9 mouse cellular contexts compared by ENCODE assay signal in the genomic region with DNA sequence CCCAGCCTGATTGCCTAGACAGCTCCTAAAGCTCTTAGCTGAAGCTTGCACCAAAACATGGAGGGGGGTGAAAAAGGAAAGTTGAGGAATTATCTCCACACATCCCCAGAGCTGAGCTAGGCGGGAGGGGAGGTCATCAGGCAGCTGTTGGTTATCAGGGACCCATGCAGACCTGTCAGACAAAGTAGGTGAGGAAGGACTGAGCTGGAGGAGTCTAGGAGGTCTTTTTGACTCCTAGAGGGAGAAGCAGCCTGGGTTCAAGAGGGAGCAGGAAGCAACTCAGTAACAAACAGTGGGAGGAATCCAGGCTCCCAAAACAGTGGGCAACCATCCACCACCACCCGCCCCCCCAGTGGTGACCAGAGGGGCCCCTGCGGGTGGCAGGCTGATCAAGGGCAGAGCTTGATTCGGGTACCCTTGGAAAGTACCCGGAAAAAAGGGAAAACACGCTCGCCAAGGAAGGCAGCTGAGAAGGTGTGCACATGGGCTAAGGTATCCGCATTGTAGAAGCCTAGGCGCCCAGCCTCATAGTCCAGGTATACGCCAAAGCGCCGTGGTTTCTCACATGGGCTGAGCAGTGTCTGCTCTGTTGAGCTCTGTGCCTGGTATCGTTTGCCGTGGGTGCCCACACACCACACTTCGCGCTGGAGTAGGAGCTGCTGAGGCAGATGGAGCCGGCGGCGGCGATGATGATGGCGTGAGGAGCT. TPM values are rescaled to one million over a fixed set of nuclear protein-coding genes. Genes with fewer than 3 reads are reported as not detected.
A peak's percentile ranks its signal among the peaks of the same experiment; 100 is the strongest.
DNase-seq lines count a peak whose midpoint lies in the region; ATAC-seq and TF ChIP-seq lines count a peak whose summit lies in the region.
"Had no signal": no experiment of that assay in that cellular context is flagged by ENCODE, and none has a peak within 500 bp of the region (broad histone marks: within the 10 kb centered on the region; RNA-seq: fewer than 3 reads in every experiment).

No protein-coding gene starts in this region.

- no peaks in the 10 kb centered on the region for H3K27me3 ChIP-seq in hindbrain, postnatal 0 days (ENCODE audit: insufficient read depth, low read length)
- H3K27me3 ChIP-seq in liver, postnatal 0 days (ENCODE audit: insufficient read depth, low read length), result no peaks in the 10 kb centered on the region
- no peaks in the 10 kb centered on the region for H3K27me3 ChIP-seq in lung, postnatal 0 days (replicated peaks; ENCODE audit: insufficient read depth, low read length)
- H3K27me3 ChIP-seq: megakaryocyte, embryonic 14.5 days had no signal

- 0 out of 2 replicates have a peak, but pooled peaks cover 3% of the 10 kb centered on the region for H3K4me1 ChIP-seq in hindbrain, postnatal 0 days (ENCODE audit: insufficient read depth, low read length)
- peaks cover 11% of the 10 kb centered on the region for H3K4me1 ChIP-seq in liver, postnatal 0 days (ENCODE audit: insufficient read depth)
- no peaks in the 10 kb centered on the region for H3K4me1 ChIP-seq in lung, postnatal 0 days (ENCODE audit: insufficient read depth, low read depth, low read length)

- H3K27ac ChIP-seq in hindbrain, postnatal 0 days, result no peak overlapping the region
- H3K27ac ChIP-seq in liver, postnatal 0 days (ENCODE audit: low read depth), result no peak overlapping the region
- H3K27ac ChIP-seq in lung, postnatal 0 days (ENCODE audit: low read length), result no peak overlapping the region

- no peak overlapping the region for H3K9ac ChIP-seq in hindbrain, postnatal 0 days (replicated peaks; ENCODE audit: low read length)
- H3K9ac ChIP-seq in liver, postnatal 0 days (replicated peaks), result no peak overlapping the region
- H3K9ac ChIP-seq in lung, postnatal 0 days (replicated peaks; ENCODE audit: low read depth), result no peak overlapping the region

- H3K9me3 ChIP-seq in hindbrain, postnatal 0 days (ENCODE audit: low read length), result no peaks in the 10 kb centered on the region
- no peaks in the 10 kb centered on the region for H3K9me3 ChIP-seq in liver, postnatal 0 days (ENCODE audit: low read length)
- no peaks in the 10 kb centered on the region for H3K9me3 ChIP-seq in lung, postnatal 0 days (ENCODE audit: low read length)
- H3K9me3 ChIP-seq: megakaryocyte, embryonic 14.5 days had no signal

- H3K4me2 ChIP-seq in hindbrain, postnatal 0 days (ENCODE audit: low read depth, low read length), result no peak overlapping the region
- no peak overlapping the region for H3K4me2 ChIP-seq in liver, postnatal 0 days (ENCODE audit: low read depth, low read length)
- H3K4me2 ChIP-seq in lung, postnatal 0 days (replicated peaks; ENCODE audit: low read depth, low read length), result no peak overlapping the region

- ATAC-seq in hindbrain, postnatal 0 days, result peak; percentile 41
- 0 out of 2 replicates have a peak, but pooled peaks have one; percentile 18 for ATAC-seq in liver, postnatal 0 days
- no peak for ATAC-seq in inflammation-experienced regulatory T-cells, adult 6 months
- ATAC-seq in lung, postnatal 0 days, result no peak

- WGBS in hindbrain, postnatal 0 days, result 62% methylated on average over 21 of the region's 21 CpGs
- 67% methylated on average over 21 of the region's 21 CpGs for WGBS in liver, postnatal 0 days (ENCODE audit: insufficient replicate concordance)
- 56% methylated on average over 21 of the region's 21 CpGs for WGBS in lung, postnatal 0 days

- H3K4me3 ChIP-seq in hindbrain, postnatal 0 days (ENCODE audit: low read length), result no peak overlapping the region
- no peak overlapping the region for H3K4me3 ChIP-seq in liver, postnatal 0 days (ENCODE audit: low read depth, low read length)
- H3K4me3 ChIP-seq in lung, postnatal 0 days (ENCODE audit: low read depth, low read length), result no peak overlapping the region
- H3K4me3 ChIP-seq: megakaryocyte, embryonic 14.5 days had no signal

- peaks cover 82% of the 10 kb centered on the region for H3K36me3 ChIP-seq in hindbrain, postnatal 0 days (ENCODE audit: insufficient read depth, low read length)
- H3K36me3 ChIP-seq in liver, postnatal 0 days (replicated peaks; ENCODE audit: insufficient read depth, low read length), result peaks cover 96% of the 10 kb centered on the region
- H3K36me3 ChIP-seq in lung, postnatal 0 days (ENCODE audit: insufficient read depth, low read length), result peaks cover 54% of the 10 kb centered on the region

- TF ChIP-seq CTCF in hindbrain, postnatal 0 days (IDR thresholded peaks at IDR 0.05; ENCODE audit: low read depth), result no peak
- no peak for TF ChIP-seq CTCF in liver, postnatal 0 days (IDR thresholded peaks at IDR 0.05; ENCODE audit: low read depth)
- TF ChIP-seq CTCF in lung, postnatal 0 days (IDR thresholded peaks at IDR 0.05), result no peak

- no peak for TF ChIP-seq EP300 in liver, postnatal 0 days (IDR thresholded peaks at IDR 0.05; ENCODE audit: low read depth)
- no peak for TF ChIP-seq EP300 in lung, postnatal 0 days (IDR thresholded peaks at IDR 0.05)

- DNase-seq in cerebellum, postnatal 10 days, result peak; percentile 35 to 38
- no peak for DNase-seq in cerebellum, postnatal 36 days
- DNase-seq in ZHBTc4 (ENCODE audit: low read depth, low spot score), result peak; percentile 64
- DNase-seq in hindbrain, postnatal 0 days (ENCODE audit: low spot score), result no peak
- no peak for DNase-seq in liver, postnatal 0 days
- no peak for DNase-seq in lung, postnatal 36 days
- DNase-seq in lung, postnatal 0 days (ENCODE audit: low spot score), result no peak

RNA-seq across cellular contexts. Expression of a gene that starts 6.9 kb away (rescaled TPM):
- total RNA-seq in hindbrain, postnatal 0 days (2014; rRNA removed), result 897 and 958 TPM in 2 replicates
- polyA plus RNA-seq in hindbrain, postnatal 0 days (2015; fragmentation: Nextera tagmentation; extraction: Ambion mirVana), result 324 and 342 TPM in 2 replicates
- polyA plus RNA-seq in liver, postnatal 0 days (2015; fragmentation: Nextera tagmentation; extraction: Ambion mirVana), result 397 and 398 TPM in 2 replicates
- 1,000 to 10,000 TPM; 1,163 to 1,603 (median 1,351) TPM for polyA plus RNA-seq in inflammation-experienced regulatory T-cells, adult 6 months (2017; shearing (Covaris generic))
- 404 and 434 TPM in 2 replicates for polyA plus RNA-seq in lung, postnatal 0 days (2015; fragmentation: Nextera tagmentation; extraction: Ambion mirVana)

RNA-seq across cellular contexts. Expression of a gene that starts 10.1 kb away (rescaled TPM):
- 42.1 and 43.3 TPM in 2 replicates for total RNA-seq in hindbrain, postnatal 0 days (2014; rRNA removed)
- 5.5 and 7.1 TPM in 2 replicates for polyA plus RNA-seq in hindbrain, postnatal 0 days (2015; fragmentation: Nextera tagmentation; extraction: Ambion mirVana)
- polyA plus RNA-seq in liver, postnatal 0 days (2015; fragmentation: Nextera tagmentation; extraction: Ambion mirVana), result 2.2 and 2.3 TPM in 2 replicates
- 1 to 10 TPM; 2.5 to 4.6 (median 3.3) TPM for polyA plus RNA-seq in inflammation-experienced regulatory T-cells, adult 6 months (2017; shearing (Covaris generic))
- 4.3 and 5.1 TPM in 2 replicates for polyA plus RNA-seq in lung, postnatal 0 days (2015; fragmentation: Nextera tagmentation; extraction: Ambion mirVana)

RNA-seq across cellular contexts. Expression of a gene that starts 18.9 kb away (rescaled TPM):
- total RNA-seq in hindbrain, postnatal 0 days (2014; rRNA removed), result 4.0 and 7.7 TPM in 2 replicates
- polyA plus RNA-seq in hindbrain, postnatal 0 days (2015; fragmentation: Nextera tagmentation; extraction: Ambion mirVana), result 3.7 TPM in 2 replicates
- 0.48 and 0.52 TPM in 2 replicates for polyA plus RNA-seq in liver, postnatal 0 days (2015; fragmentation: Nextera tagmentation; extraction: Ambion mirVana)
- polyA plus RNA-seq in inflammation-experienced regulatory T-cells, adult 6 months (2017; shearing (Covaris generic)), result 1 to 10 TPM in 2 of 3 experiments, under 1 TPM in 1; 0.58 to 2.1 (median 1.1) TPM
- 1.2 and 1.6 TPM in 2 replicates for polyA plus RNA-seq in lung, postnatal 0 days (2015; fragmentation: Nextera tagmentation; extraction: Ambion mirVana)

RNA-seq across cellular contexts. Expression of a gene that starts 19.4 kb away (rescaled TPM):
- total RNA-seq in hindbrain, postnatal 0 days (2014; rRNA removed), result 20.1 and 26.4 TPM in 2 replicates
- 5.7 and 6.0 TPM in 2 replicates for polyA plus RNA-seq in hindbrain, postnatal 0 days (2015; fragmentation: Nextera tagmentation; extraction: Ambion mirVana)
- polyA plus RNA-seq in liver, postnatal 0 days (2015; fragmentation: Nextera tagmentation; extraction: Ambion mirVana), result 4.9 and 5.0 TPM in 2 replicates
- polyA plus RNA-seq in inflammation-experienced regulatory T-cells, adult 6 months (2017; shearing (Covaris generic)), result 1 to 10 TPM; 1.3 to 2.8 (median 2.5) TPM
- polyA plus RNA-seq in lung, postnatal 0 days (2015; fragmentation: Nextera tagmentation; extraction: Ambion mirVana), result 4.4 and 5.5 TPM in 2 replicates

Comparison
In these comparisons a context has a peak if more than half of its experiments do, and no peak if none do; other contexts are left out.
1. DNase-seq: peak in cerebellum, postnatal 10 days (2 of 2) and ZHBTc4 (single experiment); none in cerebellum, postnatal 36 days (0 of 2), hindbrain, postnatal 0 days (single experiment), liver, postnatal 0 days (single experiment), lung, postnatal 36 days (single experiment) and lung, postnatal 0 days (single experiment).
2. ATAC-seq: peak in hindbrain, postnatal 0 days (single experiment) and liver, postnatal 0 days (single experiment); none in inflammation-experienced regulatory T-cells, adult 6 months (single experiment) and lung, postnatal 0 days (single experiment).